Mouse (Mus musculus) hindbrain, embryonic 13.5 days (tissue): ENCODE results near the gene Pld2. TPM values are rescaled to one million over a fixed set of nuclear protein-coding genes. Genes with fewer than 3 reads are reported as not detected.

Source experiments
- ATAC-seq: fragments of 200-750 bp; cut with Nextera tagmentation; 2 replicates; pipeline ENCODE4 v1.8.0; 2017; ENCODE audit warnings: moderate TSS enrichment; ENCODE audit not compliant: low FRiP score
- H3K27ac ChIP-seq: fragments of 300-500 bp; sonication (generic); 2 replicates; pipeline ENCODE4 v1.5.1; 2015; ENCODE audit warnings: inconsistent platforms, mild to moderate bottlenecking, moderate library complexity
- H3K27me3 ChIP-seq: fragments of 300-500 bp; sonication (generic); 2 replicates; pipeline ENCODE4 v1.6.1; 2015; ENCODE audit warnings: mild to moderate bottlenecking, inconsistent platforms
- H3K36me3 ChIP-seq: fragments of 300-500 bp; sonication (generic); 2 replicates; pipeline ENCODE4 v1.6.1; 2015; ENCODE audit warnings: mild to moderate bottlenecking, inconsistent platforms
- H3K4me1 ChIP-seq: fragments of 300-500 bp; sonication (generic); replicated peaks from 2 replicates; pipeline ENCODE4 v1.6.1; 2015; ENCODE audit warnings: inconsistent platforms
- H3K4me2 ChIP-seq: fragments of 300-500 bp; sonication (generic); 2 replicates; pipeline ENCODE4 v1.6.1; 2015; ENCODE audit warnings: inconsistent platforms, mild to moderate bottlenecking, moderate library complexity
- H3K4me3 ChIP-seq: fragments of 300-500 bp; sonication (generic); 2 replicates; pipeline ENCODE4 v1.5.1; 2015; ENCODE audit warnings: mild to moderate bottlenecking, inconsistent platforms
- H3K9ac ChIP-seq: fragments of 300-500 bp; sonication (generic); 2 replicates; pipeline ENCODE4 v1.6.1; 2015; ENCODE audit warnings: mild to moderate bottlenecking, inconsistent platforms
- H3K9me3 ChIP-seq: fragments of 300-500 bp; sonication (generic); 2 replicates; pipeline ENCODE4 v1.6.1; 2016; ENCODE audit warnings: inconsistent platforms
- WGBS: fragments of 180-500 bp; shearing (Covaris S2); methylation state at CpG from one replicate; pipeline ENCODE4 v1.1.7; 2015; 5-methylcytosine and 5-hydroxymethylcytosine counted together
- polyA plus RNA-seq: library from polyadenylated mRNA; unstranded; fragments of >200 nt; fragmentation: Nextera tagmentation; extraction: Ambion mirVana; gene quantifications from 2 replicates; pipeline ENCODE4 v1.2.1, GENCODE M21; 2015

Gene Pld2
- polyA plus RNA-seq, 1 experiment from 2014 or later, result 9.0 TPM

- no peaks in the 10 kb centered on the region for H3K27me3 ChIP-seq
- H3K9ac ChIP-seq, result no peak overlapping the region
- WGBS, result 74% methylated on average over 3 of the region's 3 CpGs
- H3K36me3 ChIP-seq, result no peaks in the 10 kb centered on the region
- no peak overlapping the region for H3K4me2 ChIP-seq
- peaks cover 69% of the 10 kb centered on the region for H3K4me1 ChIP-seq
- H3K9me3 ChIP-seq, result no peaks in the 10 kb centered on the region
- no peak overlapping the region for H3K4me3 ChIP-seq
- H3K27ac ChIP-seq, result no peak overlapping the region
- no peak for ATAC-seq
These were observed 42.3 kb downstream of the Pld2 start for GRCm38 (mm10) chr11:70582196-70582595.

GRCm38 (mm10) chr11:70583022-70583714 lies 43.3 kb downstream of the Pld2 start:
- no peaks in the 10 kb centered on the region for H3K27me3 ChIP-seq
- no peak overlapping the region for H3K4me2 ChIP-seq
- 0 out of 2 replicates have a peak, but pooled peaks cover 4% of the 10 kb centered on the region for H3K36me3 ChIP-seq
- H3K9ac ChIP-seq, result no peak overlapping the region
- no peak overlapping the region for H3K4me3 ChIP-seq
- no peak for ATAC-seq
- H3K4me1 ChIP-seq, result peaks cover 60% of the 10 kb centered on the region
- H3K9me3 ChIP-seq, result no peaks in the 10 kb centered on the region
- whole genome bisulfite sequencing, result 81% methylated on average over 6 of the region's 6 CpGs
- peak overlapping the region; percentile 8; the same call in 1 of the 2 replicates for H3K27ac ChIP-seq

- Histone ChIP-seq H3K27ac (0 out of 2 replicates have a peak overlapping the region, but pooled peaks have one; percentile 8), H3K9me3 (no peaks in the 10 kb centered on the region), H3K4me1 (peaks cover 54% of the 10 kb centered on the region), H3K27me3 (no peaks in the 10 kb centered on the region), H3K4me2 (no peak overlapping the region), H3K4me3 (no peak overlapping the region), H3K9ac (no peak overlapping the region), H3K36me3 (0 out of 2 replicates have a peak, but pooled peaks cover 4% of the 10 kb centered on the region)
- no peak for ATAC-seq
- whole genome bisulfite sequencing, result 92% methylated on average over 7 of the region's 7 CpGs
These were observed 43.9 kb downstream of the Pld2 start for GRCm38 (mm10) chr11:70583775-70584174.

GRCm38 (mm10) chr11:70585457-70585856 lies 45.6 kb downstream of the Pld2 start:
- WGBS, result 40% methylated on average over 7 of the region's 7 CpGs
- H3K27me3 ChIP-seq, result no peaks in the 10 kb centered on the region
- no peak overlapping the region for H3K4me3 ChIP-seq
- 0 out of 2 replicates have a peak, but pooled peaks cover 4% of the 10 kb centered on the region for H3K36me3 ChIP-seq
- H3K9ac ChIP-seq, result peak overlapping the region; percentile 46; the same call in 1 of the 2 replicates
- peaks cover 40% of the 10 kb centered on the region for H3K4me1 ChIP-seq
- no peak for ATAC-seq
- H3K9me3 ChIP-seq, result no peaks in the 10 kb centered on the region
- H3K4me2 ChIP-seq, result no peak overlapping the region
- peak overlapping the region; percentile 30; the same call in 1 of the 2 replicates for H3K27ac ChIP-seq

- Histone ChIP-seq H3K9ac (no peak overlapping the region), H3K4me1 (peaks cover 40% of the 10 kb centered on the region), H3K27me3 (no peaks in the 10 kb centered on the region), H3K4me3 (no peak overlapping the region), H3K4me2 (no peak overlapping the region), H3K36me3 (0 out of 2 replicates have a peak, but pooled peaks cover 4% of the 10 kb centered on the region), H3K9me3 (no peaks in the 10 kb centered on the region), H3K27ac (no peak overlapping the region)
- WGBS, result 93% methylated on average over 3 of the region's 3 CpGs
- no peak for ATAC-seq
These were observed 46.4 kb downstream of the Pld2 start for GRCm38 (mm10) chr11:70586261-70586660.

GRCm38 (mm10) chr11:70586954-70587353 lies 47.1 kb downstream of the Pld2 start:
- Histone ChIP-seq H3K4me1 (peaks cover 44% of the 10 kb centered on the region), H3K4me3 (no peak overlapping the region), H3K27me3 (no peaks in the 10 kb centered on the region), H3K27ac (no peak overlapping the region), H3K4me2 (no peak overlapping the region), H3K9me3 (no peaks in the 10 kb centered on the region), H3K9ac (no peak overlapping the region), H3K36me3 (0 out of 2 replicates have a peak, but pooled peaks cover 4% of the 10 kb centered on the region)
- no peak for ATAC-seq
- WGBS, result 84% methylated on average over 5 of the region's 5 CpGs

- Histone ChIP-seq H3K4me2 (no peak overlapping the region), H3K9me3 (no peaks in the 10 kb centered on the region), H3K9ac (no peak overlapping the region), H3K27ac (no peak overlapping the region), H3K4me3 (no peak overlapping the region), H3K36me3 (0 out of 2 replicates have a peak, but pooled peaks cover 4% of the 10 kb centered on the region), H3K27me3 (no peaks in the 10 kb centered on the region), H3K4me1 (peaks cover 18% of the 10 kb centered on the region)
- ATAC-seq, result no peak
- WGBS, result 88% methylated on average over 1 of the region's 1 CpGs
These were observed 51.9 kb downstream of the Pld2 start for GRCm38 (mm10) chr11:70591733-70592132.

GRCm38 (mm10) chr11:70594253-70594989 lies 54.6 kb downstream of the Pld2 start:
- WGBS, result 84% methylated on average over 15 of the region's 15 CpGs
- H3K9ac ChIP-seq, result no peak overlapping the region
- ATAC-seq, result no peak

GRCm38 (mm10) chr11:70595638-70596037 lies 55.8 kb downstream of the Pld2 start:
- no peak for ATAC-seq
- Histone ChIP-seq H3K27ac (0 out of 2 replicates have a peak overlapping the region, but pooled peaks have one; percentile 14), H3K36me3 (peaks cover 33% of the 10 kb centered on the region), H3K9me3 (no peaks in the 10 kb centered on the region), H3K4me3 (no peak overlapping the region), H3K27me3 (no peaks in the 10 kb centered on the region), H3K4me2 (no peak overlapping the region), H3K4me1 (peaks cover 21% of the 10 kb centered on the region), H3K9ac (0 out of 2 replicates have a peak overlapping the region, but pooled peaks have one; percentile 1)
- WGBS, result 75% methylated on average over 2 of the region's 2 CpGs

More at GRCm38 (mm10) chr11:70594253-70594989, 54.6 kb downstream of the Pld2 start:
- peaks cover 24% of the 10 kb centered on the region for H3K36me3 ChIP-seq
- H3K27ac ChIP-seq, result peak overlapping the region; percentile 9
- no peaks in the 10 kb centered on the region for H3K27me3 ChIP-seq
- H3K4me1 ChIP-seq, result peaks cover 21% of the 10 kb centered on the region
- H3K4me2 ChIP-seq, result no peak overlapping the region
- no peaks in the 10 kb centered on the region for H3K9me3 ChIP-seq
- H3K4me3 ChIP-seq, result no peak overlapping the region

- WGBS, result 37% methylated on average over 4 of the region's 4 CpGs
- peak; percentile 28; the same call in 1 of the 2 replicates for ATAC-seq
- peak overlapping the region; percentile 70 for H3K27ac ChIP-seq
These were observed 56.2 kb downstream of the Pld2 start for GRCm38 (mm10) chr11:70596094-70596493.

GRCm38 (mm10) chr11:70597301-70597700 lies 57.4 kb downstream of the Pld2 start:
- Histone ChIP-seq H3K27ac (no peak overlapping the region), H3K4me3 (no peak overlapping the region), H3K4me1 (peaks cover 18% of the 10 kb centered on the region), H3K9ac (no peak overlapping the region), H3K27me3 (no peaks in the 10 kb centered on the region), H3K36me3 (peaks cover 44% of the 10 kb centered on the region), H3K4me2 (no peak overlapping the region), H3K9me3 (no peaks in the 10 kb centered on the region)
- no peak for ATAC-seq
- 85% methylated on average over 6 of the region's 6 CpGs for whole genome bisulfite sequencing

More at GRCm38 (mm10) chr11:70596094-70596493, 56.2 kb downstream of the Pld2 start:
- peaks cover 33% of the 10 kb centered on the region for H3K36me3 ChIP-seq
- no peaks in the 10 kb centered on the region for H3K27me3 ChIP-seq
- peaks cover 21% of the 10 kb centered on the region for H3K4me1 ChIP-seq
- H3K9ac ChIP-seq, result 0 out of 2 replicates have a peak overlapping the region, but pooled peaks have one; percentile 1
- no peak overlapping the region for H3K4me2 ChIP-seq
- no peak overlapping the region for H3K4me3 ChIP-seq
- H3K9me3 ChIP-seq, result no peaks in the 10 kb centered on the region

- 93% methylated on average over 9 of the region's 9 CpGs for WGBS
These were observed 58.6 kb downstream of the Pld2 start for GRCm38 (mm10) chr11:70598451-70598953.

More at GRCm38 (mm10) chr11:70598451-70598953, 58.6 kb downstream of the Pld2 start:
- Histone ChIP-seq H3K4me1 (peaks cover 18% of the 10 kb centered on the region), H3K27ac (no peak overlapping the region), H3K9me3 (no peaks in the 10 kb centered on the region), H3K27me3 (no peaks in the 10 kb centered on the region), H3K36me3 (peaks cover 54% of the 10 kb centered on the region), H3K4me2 (no peak overlapping the region), H3K9ac (no peak overlapping the region), H3K4me3 (no peak overlapping the region)
- ATAC-seq, result no peak
